Mouse (Mus musculus) liver, adult 2 months (tissue): ENCODE measurements around the gene Rad51b.

Experiments
- CTCF ChIP-seq: fragments of 200-500 bp; IDR thresholded peaks from 2 replicates; pipeline ENCODE4 v1.5.1; 2011; ENCODE audit warnings: low read depth, low read length, control low read depth
- POLR2A ChIP-seq: fragments of 200-500 bp; IDR thresholded peaks from 2 replicates; pipeline ENCODE4 v1.6.1; 2011; ENCODE audit warnings: low read length, control low read depth; ENCODE audit not compliant: insufficient read depth; ENCODE audit errors: extremely low read depth

DNA sequence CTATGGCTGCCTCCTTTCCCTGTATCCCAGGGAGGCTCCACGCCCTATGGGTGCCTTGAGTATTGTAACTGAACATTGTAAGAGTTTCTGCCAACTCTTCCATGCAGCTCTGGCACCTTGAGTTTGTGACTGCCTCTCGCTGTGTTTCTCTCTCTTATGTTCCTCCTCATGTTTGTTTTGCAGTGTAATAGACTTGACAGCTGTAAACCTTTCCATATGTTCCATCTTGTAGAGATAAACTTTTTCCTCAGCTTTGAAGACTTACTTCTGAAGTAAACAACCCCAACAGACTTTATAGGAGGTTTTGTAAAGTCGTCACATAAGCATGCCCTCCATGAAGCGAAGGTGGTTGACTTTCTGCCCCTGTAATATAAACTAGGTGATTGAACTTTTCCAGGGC lies 134.1 kb downstream of the Rad51b start:
- TF ChIP-seq CTCF (no peak), POLR2A (no peak)
